Mouse (Mus musculus) B cell, adult 2 months (primary cell): Measurements from ENCODE around the gene Lcor.

ENCODE experiments used
- DNase-seq, 2 experiments: peaks; one replicate each; pipeline ENCODE4 v3.0.0; 2022

The Lcor gene

GRCm38 (mm10) chr19:41573700-41574099 lies 91.3 kb downstream of the Lcor start:
- DNase-seq, result no peak

- DNase-seq, result no peak
Measured at GRCm38 (mm10) chr19:41577576-41577975, 95.1 kb downstream of the Lcor start.

- DNase-seq, result no peak
Measured at GRCm38 (mm10) chr19:41579311-41579920, 97.0 kb downstream of the Lcor start.

- no peak for DNase-seq
Measured at GRCm38 (mm10) chr19:41581706-41582420, 99.4 kb downstream of the Lcor start, which contains the start of gene Gm340. Gm340 (plus strand) TSS chr19:41582370.

GRCm38 (mm10) chr19:41582918-41583514 lies 100.6 kb downstream of the Lcor start:
- no peak for DNase-seq

- no peak for DNase-seq
Measured at GRCm38 (mm10) chr19:41586752-41587151, 104.3 kb downstream of the Lcor start.

- DNase-seq, result no peak
Measured at GRCm38 (mm10) chr19:41587431-41588222, 105.2 kb downstream of the Lcor start.

GRCm38 (mm10) chr19:41589026-41589425 lies 106.6 kb downstream of the Lcor start:
- no peak for DNase-seq

- no peak for DNase-seq
Measured at GRCm38 (mm10) chr19:41589681-41590080, 107.2 kb downstream of the Lcor start.

GRCm38 (mm10) chr19:41591808-41592207 lies 109.4 kb downstream of the Lcor start:
- DNase-seq, result no peak

- no peak for DNase-seq
Measured at GRCm38 (mm10) chr19:41597170-41597894, 114.9 kb downstream of the Lcor start.

- DNase-seq, result no peak
Measured at GRCm38 (mm10) chr19:41600647-41601046, 118.2 kb downstream of the Lcor start.

- no peak for DNase-seq
Measured at GRCm38 (mm10) chr19:41606208-41606987, 124.0 kb downstream of the Lcor start.

GRCm38 (mm10) chr19:41611683-41612082 lies 129.2 kb downstream of the Lcor start:
- DNase-seq, result no peak
